Mouse (Mus musculus) CH12.LX (cell line): Measurements from ENCODE around the gene Gm28048.

Experiments used
- CTCF ChIP-seq, 2 experiments: IDR thresholded peaks in 1 of 2; conservative IDR thresholded peaks in 1 of 2; 2 replicates each; pipeline ENCODE4 v1.5.1; 2011 to 2012; ENCODE audit warnings: low read depth in 2 of 2, low read length in 2 of 2, improper control_type of control experiment in 1 of 2, inconsistent platforms in 1 of 2, mild to moderate bottlenecking in 1 of 2, moderate library complexity in 1 of 2
- POLR2A ChIP-seq: IDR thresholded peaks from 2 replicates; pipeline ENCODE4 v1.6.1; 2011; ENCODE audit warnings: low read depth, mild to moderate bottlenecking, improper control_type of control experiment, low read length

DNA sequence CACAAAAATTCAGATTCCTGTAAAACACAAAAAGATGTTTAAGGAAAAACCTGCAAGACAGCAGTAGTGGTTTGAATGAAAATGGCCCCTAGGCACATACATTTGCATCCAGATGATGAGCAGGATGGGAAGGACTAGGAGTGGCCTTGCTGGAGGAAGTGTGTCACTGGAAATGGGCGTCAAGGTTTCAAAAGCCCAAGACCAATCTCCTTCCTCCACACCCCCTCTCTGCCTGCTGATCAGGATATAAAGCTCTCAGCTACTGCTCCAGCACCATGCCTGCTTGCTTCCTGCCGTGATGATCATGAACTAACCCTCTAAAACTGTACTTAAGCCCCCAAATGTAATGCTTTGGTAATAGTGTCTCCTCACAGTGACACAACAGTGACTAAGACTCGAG is 81.8 kb downstream of the Gm28048 start:
- TF ChIP-seq POLR2A (no peak), CTCF (conservative IDR thresholded peaks at IDR 0.05 in 1 of 2, IDR thresholded peaks at IDR 0.05 in 1 of 2; ENCODE audit: low read depth in 2 of 2, low read length in 2 of 2) (no peak)
